Mouse (Mus musculus): Measurements from ENCODE around the gene Fry. TPM values are rescaled to one million over a fixed set of nuclear protein-coding genes. Genes with fewer than 3 reads are reported as not detected.
A peak's percentile ranks its signal among the peaks of the same experiment; 100 is the strongest.

Fry gene
- polyA plus RNA-seq, 1 experiment: 2.9 TPM

GRCm38 (mm10) chr5:150408979-150409378 lies 290.5 kb downstream of the Fry start:
- no peak overlapping the region for H3K4me3 ChIP-seq (ENCODE audit: insufficient read depth, low read length)
- H3K4me1 ChIP-seq (ENCODE audit: control insufficient read depth, insufficient read depth, low read length): peaks cover 6% of the 10 kb centered on the region; the same call in 1 of the 2 replicates
- TF ChIP-seq POLR2A (IDR thresholded peaks at IDR 0.05; ENCODE audit: low read depth, low read length) (no peak), CTCF (IDR thresholded peaks at IDR 0.05; ENCODE audit: borderline replicate concordance, insufficient read depth, low read length) (no peak)
- H3K27ac ChIP-seq (ENCODE audit: insufficient read depth, low read length): peak overlapping the region; percentile 14

- Histone ChIP-seq H3K27ac (ENCODE audit: insufficient read depth, low read length) (peak overlapping the region; percentile 14), H3K4me3 (ENCODE audit: insufficient read depth, low read length) (no peak overlapping the region)
These were observed 291.1 kb downstream of the Fry start for GRCm38 (mm10) chr5:150409451-150410045.

GRCm38 (mm10) chr5:150412750-150413450 lies 294.5 kb downstream of the Fry start:
- H3K27ac ChIP-seq (ENCODE audit: insufficient read depth, low read length): no peak overlapping the region
- no peak overlapping the region for H3K4me3 ChIP-seq (ENCODE audit: insufficient read depth, low read length)
- TF ChIP-seq POLR2A (IDR thresholded peaks at IDR 0.05; ENCODE audit: low read depth, low read length) (no peak), CTCF (IDR thresholded peaks at IDR 0.05; ENCODE audit: borderline replicate concordance, insufficient read depth, low read length) (no peak)
- peaks cover 6% of the 10 kb centered on the region; the same call in 1 of the 2 replicates for H3K4me1 ChIP-seq (ENCODE audit: control insufficient read depth, insufficient read depth, low read length)

More at GRCm38 (mm10) chr5:150409451-150410045, 291.1 kb downstream of the Fry start:
- TF ChIP-seq POLR2A (IDR thresholded peaks at IDR 0.05; ENCODE audit: low read depth, low read length) (no peak), CTCF (IDR thresholded peaks at IDR 0.05; ENCODE audit: borderline replicate concordance, insufficient read depth, low read length) (no peak)
- peaks cover 6% of the 10 kb centered on the region; the same call in 1 of the 2 replicates for H3K4me1 ChIP-seq (ENCODE audit: control insufficient read depth, insufficient read depth, low read length)

GRCm38 (mm10) chr5:150414823-150415222 lies 296.4 kb downstream of the Fry start:
- Histone ChIP-seq H3K4me3 (ENCODE audit: insufficient read depth, low read length) (no peak overlapping the region), H3K27ac (ENCODE audit: insufficient read depth, low read length) (no peak overlapping the region), H3K4me1 (ENCODE audit: control insufficient read depth, insufficient read depth, low read length) (no peaks in the 10 kb centered on the region)
- TF ChIP-seq POLR2A (IDR thresholded peaks at IDR 0.05; ENCODE audit: low read depth, low read length) (no peak), CTCF (IDR thresholded peaks at IDR 0.05; ENCODE audit: borderline replicate concordance, insufficient read depth, low read length) (no peak)

GRCm38 (mm10) chr5:150417223-150417622 lies 298.8 kb downstream of the Fry start:
- TF ChIP-seq CTCF (IDR thresholded peaks at IDR 0.05; ENCODE audit: borderline replicate concordance, insufficient read depth, low read length): no peak
- TF ChIP-seq POLR2A (IDR thresholded peaks at IDR 0.05; ENCODE audit: low read depth, low read length): no peak
- H3K27ac ChIP-seq (ENCODE audit: insufficient read depth, low read length): no peak overlapping the region
- no peak overlapping the region for H3K4me3 ChIP-seq (ENCODE audit: insufficient read depth, low read length)
- H3K4me1 ChIP-seq (ENCODE audit: control insufficient read depth, insufficient read depth, low read length): no peaks in the 10 kb centered on the region

GRCm38 (mm10) chr5:150418035-150418434 lies 299.6 kb downstream of the Fry start:
- no peak for TF ChIP-seq CTCF (IDR thresholded peaks at IDR 0.05; ENCODE audit: borderline replicate concordance, insufficient read depth, low read length)
- no peak for TF ChIP-seq POLR2A (IDR thresholded peaks at IDR 0.05; ENCODE audit: low read depth, low read length)
- Histone ChIP-seq H3K27ac (ENCODE audit: insufficient read depth, low read length) (no peak overlapping the region), H3K4me3 (ENCODE audit: insufficient read depth, low read length) (no peak overlapping the region), H3K4me1 (ENCODE audit: control insufficient read depth, insufficient read depth, low read length) (no peaks in the 10 kb centered on the region)

GRCm38 (mm10) chr5:150425038-150425437 lies 306.6 kb downstream of the Fry start:
- Histone ChIP-seq H3K27ac (ENCODE audit: insufficient read depth, low read length) (no peak overlapping the region), H3K4me1 (ENCODE audit: control insufficient read depth, insufficient read depth, low read length) (no peaks in the 10 kb centered on the region), H3K4me3 (ENCODE audit: insufficient read depth, low read length) (no peak overlapping the region)
- TF ChIP-seq CTCF (IDR thresholded peaks at IDR 0.05; ENCODE audit: borderline replicate concordance, insufficient read depth, low read length): no peak

GRCm38 (mm10) chr5:150426595-150426994 lies 308.1 kb downstream of the Fry start:
- no peak overlapping the region for H3K4me3 ChIP-seq (ENCODE audit: insufficient read depth, low read length)
- no peaks in the 10 kb centered on the region for H3K4me1 ChIP-seq (ENCODE audit: control insufficient read depth, insufficient read depth, low read length)
- H3K27ac ChIP-seq (ENCODE audit: insufficient read depth, low read length): no peak overlapping the region
- no peak for TF ChIP-seq POLR2A (IDR thresholded peaks at IDR 0.05; ENCODE audit: low read depth, low read length)

GRCm38 (mm10) chr5:150431286-150431685 lies 312.8 kb downstream of the Fry start:
- TF ChIP-seq CTCF (IDR thresholded peaks at IDR 0.05; ENCODE audit: borderline replicate concordance, insufficient read depth, low read length) (peak; percentile 26; the same call in 1 of the 2 replicates), POLR2A (IDR thresholded peaks at IDR 0.05; ENCODE audit: low read depth, low read length) (no peak)
- Histone ChIP-seq H3K4me3 (ENCODE audit: insufficient read depth, low read length) (no peak overlapping the region), H3K4me1 (ENCODE audit: control insufficient read depth, insufficient read depth, low read length) (no peaks in the 10 kb centered on the region), H3K27ac (ENCODE audit: insufficient read depth, low read length) (no peak overlapping the region)

- Histone ChIP-seq H3K27ac (ENCODE audit: insufficient read depth, low read length) (no peak overlapping the region), H3K4me3 (ENCODE audit: insufficient read depth, low read length) (no peak overlapping the region), H3K4me1 (ENCODE audit: control insufficient read depth, insufficient read depth, low read length) (no peaks in the 10 kb centered on the region)
- TF ChIP-seq POLR2A (IDR thresholded peaks at IDR 0.05; ENCODE audit: low read depth, low read length) (no peak), CTCF (IDR thresholded peaks at IDR 0.05; ENCODE audit: borderline replicate concordance, insufficient read depth, low read length) (no peak)
These were observed 314.5 kb downstream of the Fry start for GRCm38 (mm10) chr5:150432960-150433359.

Measured in embryonic fibroblast, embryonic 13.5 days (primary cell).